Mouse (Mus musculus): ENCODE measurements around the gene Tm2d1. TPM values are rescaled to one million over a fixed set of nuclear protein-coding genes. Genes with fewer than 3 reads are reported as not detected.
A peak's percentile ranks its signal among the peaks of the same experiment; 100 is the strongest.
"Not testable (repeated sequence)": the region's sequence is repeated elsewhere in the genome, so short reads cannot be mapped to it uniquely, and the experiment has no call there.

Tm2d1 gene
- polyA plus RNA-seq (2015; fragmentation: Nextera tagmentation; extraction: Ambion mirVana): 136 and 143 TPM in 2 replicates

GRCm38 (mm10) chr4:98382716-98383424 lies at the start of gene Tm2d1:
TSS of gene Tm2d1 (minus strand) at chr4:98383306.
- Histone ChIP-seq H3K36me3 (ENCODE audit: control insufficient read depth, insufficient read depth, low read length) (peaks cover 3% of the 10 kb centered on the region; the same call in 1 of the 2 replicates), H3K9ac (ENCODE audit: low read depth, low read length) (peak within 1 kb of the TSS; percentile 98), H3K9me3 (ENCODE audit: control insufficient read depth, low read length) (no peaks in the 10 kb centered on the region), H3K4me3 (ENCODE audit: low read length) (peak within 1 kb of the TSS; percentile 96), H3K4me1 (ENCODE audit: control insufficient read depth, insufficient read depth, low read depth, low read length) (peaks cover 8% of the 10 kb centered on the region), H3K27ac (ENCODE audit: low read depth, low read length) (peak within 1 kb of the TSS; percentile 68), H3K4me2 (ENCODE audit: low read length) (peak within 1 kb of the TSS; percentile 70), H3K27me3 (replicated peaks; ENCODE audit: control insufficient read depth, insufficient read depth, low read length) (no peaks in the 10 kb centered on the region)
- under 1% methylated on average over 46 of the region's 46 CpGs for WGBS
- peak; percentile 97 for ATAC-seq

GRCm38 (mm10) chr4:98428371-98428770 lies 45.3 kb upstream of the Tm2d1 start:
- H3K36me3 ChIP-seq (ENCODE audit: control insufficient read depth, insufficient read depth, low read length): peaks cover 1% of the 10 kb centered on the region; the same call in 1 of the 2 replicates
- no peak overlapping the region for H3K27ac ChIP-seq (ENCODE audit: low read depth, low read length)
- ATAC-seq: no peak
- no peaks in the 10 kb centered on the region for H3K27me3 ChIP-seq (replicated peaks; ENCODE audit: control insufficient read depth, insufficient read depth, low read length)
- no peak overlapping the region for H3K4me3 ChIP-seq (ENCODE audit: low read length)
- H3K9ac ChIP-seq (ENCODE audit: low read depth, low read length): no peak overlapping the region
- no peaks in the 10 kb centered on the region for H3K9me3 ChIP-seq (ENCODE audit: control insufficient read depth, low read length)
- H3K4me1 ChIP-seq (ENCODE audit: control insufficient read depth, insufficient read depth, low read depth, low read length): no peaks in the 10 kb centered on the region
- WGBS: 80% methylated on average over 8 of the region's 8 CpGs
- H3K4me2 ChIP-seq (ENCODE audit: low read length): no peak overlapping the region

GRCm38 (mm10) chr4:98415150-98415549 lies 32.0 kb upstream of the Tm2d1 start:
- not testable (repeated sequence) for H3K4me1 ChIP-seq (ENCODE audit: control insufficient read depth, insufficient read depth, low read depth, low read length); H3K4me3 ChIP-seq (ENCODE audit: low read length); H3K27me3 ChIP-seq (replicated peaks; ENCODE audit: control insufficient read depth, insufficient read depth, low read length); H3K9ac ChIP-seq (ENCODE audit: low read depth, low read length); H3K9me3 ChIP-seq (ENCODE audit: control insufficient read depth, low read length); H3K4me2 ChIP-seq (ENCODE audit: low read length); ATAC-seq; H3K27ac ChIP-seq (ENCODE audit: low read depth, low read length)
- peaks cover 10% of the 10 kb centered on the region; the same call in 1 of the 2 replicates for H3K36me3 ChIP-seq (ENCODE audit: control insufficient read depth, insufficient read depth, low read length)
- WGBS: 98% methylated on average over 8 of the region's 8 CpGs

GRCm38 (mm10) chr4:98408455-98408854 lies 25.3 kb upstream of the Tm2d1 start:
- 87% methylated on average over 4 of the region's 4 CpGs for WGBS

GRCm38 (mm10) chr4:98404412-98404811 lies 21.3 kb upstream of the Tm2d1 start:
- Histone ChIP-seq H3K36me3 (ENCODE audit: control insufficient read depth, insufficient read depth, low read length) (no peaks in the 10 kb centered on the region; the same call in 1 of the 2 replicates), H3K9ac (ENCODE audit: low read depth, low read length) (no peak overlapping the region), H3K27ac (ENCODE audit: low read depth, low read length) (no peak overlapping the region), H3K27me3 (replicated peaks; ENCODE audit: control insufficient read depth, insufficient read depth, low read length) (no peaks in the 10 kb centered on the region), H3K4me1 (ENCODE audit: control insufficient read depth, insufficient read depth, low read depth, low read length) (no peaks in the 10 kb centered on the region), H3K4me3 (ENCODE audit: low read length) (no peak overlapping the region), H3K9me3 (ENCODE audit: control insufficient read depth, low read length) (no peaks in the 10 kb centered on the region), H3K4me2 (ENCODE audit: low read length) (no peak overlapping the region)
- WGBS: 96% methylated on average over 6 of the region's 6 CpGs
- no peak for ATAC-seq

More at GRCm38 (mm10) chr4:98408455-98408854, 25.3 kb upstream of the Tm2d1 start:
- Histone ChIP-seq H3K36me3 (ENCODE audit: control insufficient read depth, insufficient read depth, low read length) (peaks cover 7% of the 10 kb centered on the region), H3K4me3 (ENCODE audit: low read length) (no peak overlapping the region), H3K27ac (ENCODE audit: low read depth, low read length) (no peak overlapping the region), H3K9me3 (ENCODE audit: control insufficient read depth, low read length) (no peaks in the 10 kb centered on the region), H3K27me3 (replicated peaks; ENCODE audit: control insufficient read depth, insufficient read depth, low read length) (no peaks in the 10 kb centered on the region), H3K4me1 (ENCODE audit: control insufficient read depth, insufficient read depth, low read depth, low read length) (no peaks in the 10 kb centered on the region), H3K4me2 (ENCODE audit: low read length) (no peak overlapping the region), H3K9ac (ENCODE audit: low read depth, low read length) (no peak overlapping the region)
- no peak for ATAC-seq

GRCm38 (mm10) chr4:98403492-98403891 lies 20.4 kb upstream of the Tm2d1 start:
- Histone ChIP-seq H3K4me3 (ENCODE audit: low read length) (no peak overlapping the region), H3K27me3 (replicated peaks; ENCODE audit: control insufficient read depth, insufficient read depth, low read length) (no peaks in the 10 kb centered on the region), H3K9ac (ENCODE audit: low read depth, low read length) (no peak overlapping the region), H3K4me1 (ENCODE audit: control insufficient read depth, insufficient read depth, low read depth, low read length) (no peaks in the 10 kb centered on the region), H3K36me3 (ENCODE audit: control insufficient read depth, insufficient read depth, low read length) (no peaks in the 10 kb centered on the region; the same call in 1 of the 2 replicates), H3K27ac (ENCODE audit: low read depth, low read length) (no peak overlapping the region), H3K9me3 (ENCODE audit: control insufficient read depth, low read length) (no peaks in the 10 kb centered on the region), H3K4me2 (ENCODE audit: low read length) (no peak overlapping the region)
- no peak for ATAC-seq
- 76% methylated on average over 4 of the region's 4 CpGs for WGBS

GRCm38 (mm10) chr4:98401584-98401962 lies 18.5 kb upstream of the Tm2d1 start:
- Histone ChIP-seq H3K9me3 (ENCODE audit: control insufficient read depth, low read length) (no peaks in the 10 kb centered on the region), H3K9ac (ENCODE audit: low read depth, low read length) (no peak overlapping the region), H3K4me1 (ENCODE audit: control insufficient read depth, insufficient read depth, low read depth, low read length) (peaks cover under 1% of the 10 kb centered on the region; the same call in 1 of the 2 replicates), H3K36me3 (ENCODE audit: control insufficient read depth, insufficient read depth, low read length) (no peaks in the 10 kb centered on the region), H3K27ac (ENCODE audit: low read depth, low read length) (no peak overlapping the region), H3K27me3 (replicated peaks; ENCODE audit: control insufficient read depth, insufficient read depth, low read length) (no peaks in the 10 kb centered on the region), H3K4me3 (ENCODE audit: low read length) (no peak overlapping the region), H3K4me2 (ENCODE audit: low read length) (no peak overlapping the region)
- 91% methylated on average over 2 of the region's 2 CpGs for WGBS
- ATAC-seq: no peak

- Histone ChIP-seq H3K9me3 (ENCODE audit: control insufficient read depth, low read length) (no peaks in the 10 kb centered on the region), H3K27me3 (replicated peaks; ENCODE audit: control insufficient read depth, insufficient read depth, low read length) (no peaks in the 10 kb centered on the region), H3K9ac (ENCODE audit: low read depth, low read length) (no peak overlapping the region), H3K4me3 (ENCODE audit: low read length) (no peak overlapping the region), H3K4me1 (ENCODE audit: control insufficient read depth, insufficient read depth, low read depth, low read length) (peaks cover 4% of the 10 kb centered on the region), H3K4me2 (ENCODE audit: low read length) (no peak overlapping the region), H3K36me3 (ENCODE audit: control insufficient read depth, insufficient read depth, low read length) (no peaks in the 10 kb centered on the region), H3K27ac (ENCODE audit: low read depth, low read length) (no peak overlapping the region)
- WGBS: 55% methylated on average over 6 of the region's 6 CpGs
- no peak for ATAC-seq
Measured at GRCm38 (mm10) chr4:98400926-98401583, 17.9 kb upstream of the Tm2d1 start.

- Histone ChIP-seq H3K9me3 (ENCODE audit: control insufficient read depth, low read length) (no peaks in the 10 kb centered on the region), H3K4me1 (ENCODE audit: control insufficient read depth, insufficient read depth, low read depth, low read length) (peaks cover 4% of the 10 kb centered on the region), H3K4me3 (ENCODE audit: low read length) (peak within 1 kb of the TSS; percentile 94), H3K36me3 (ENCODE audit: control insufficient read depth, insufficient read depth, low read length) (no peaks in the 10 kb centered on the region), H3K27ac (ENCODE audit: low read depth, low read length) (peak within 1 kb of the TSS; percentile 89), H3K9ac (ENCODE audit: low read depth, low read length) (peak within 1 kb of the TSS; percentile 99), H3K27me3 (replicated peaks; ENCODE audit: control insufficient read depth, insufficient read depth, low read length) (no peaks in the 10 kb centered on the region), H3K4me2 (ENCODE audit: low read length) (peak within 1 kb of the TSS; percentile 94)
- peak; percentile 92 for ATAC-seq
- 3% methylated on average over 38 of the region's 73 CpGs for WGBS
Measured at GRCm38 (mm10) chr4:98395690-98396437, 12.8 kb upstream of the Tm2d1 start, which contains the start of gene Patj. TSS of gene Patj (plus strand) at chr4:98395785.
